Mouse (Mus musculus) neural tube, postnatal 0 days (tissue): ENCODE results near the gene Cdc42bpa. TPM values are rescaled to one million over a fixed set of nuclear protein-coding genes. Genes with fewer than 3 reads are reported as not detected.

Experiments used
- polyA plus RNA-seq: library from polyadenylated mRNA; unstranded; fragments of >200 nt; fragmentation: Nextera tagmentation; extraction: Ambion mirVana; gene quantifications from 2 replicates; pipeline ENCODE4 v1.2.1, GENCODE M21; 2015

Gene Cdc42bpa
- polyA plus RNA-seq, result 30.7 and 36.1 TPM in 2 replicates

DNA sequence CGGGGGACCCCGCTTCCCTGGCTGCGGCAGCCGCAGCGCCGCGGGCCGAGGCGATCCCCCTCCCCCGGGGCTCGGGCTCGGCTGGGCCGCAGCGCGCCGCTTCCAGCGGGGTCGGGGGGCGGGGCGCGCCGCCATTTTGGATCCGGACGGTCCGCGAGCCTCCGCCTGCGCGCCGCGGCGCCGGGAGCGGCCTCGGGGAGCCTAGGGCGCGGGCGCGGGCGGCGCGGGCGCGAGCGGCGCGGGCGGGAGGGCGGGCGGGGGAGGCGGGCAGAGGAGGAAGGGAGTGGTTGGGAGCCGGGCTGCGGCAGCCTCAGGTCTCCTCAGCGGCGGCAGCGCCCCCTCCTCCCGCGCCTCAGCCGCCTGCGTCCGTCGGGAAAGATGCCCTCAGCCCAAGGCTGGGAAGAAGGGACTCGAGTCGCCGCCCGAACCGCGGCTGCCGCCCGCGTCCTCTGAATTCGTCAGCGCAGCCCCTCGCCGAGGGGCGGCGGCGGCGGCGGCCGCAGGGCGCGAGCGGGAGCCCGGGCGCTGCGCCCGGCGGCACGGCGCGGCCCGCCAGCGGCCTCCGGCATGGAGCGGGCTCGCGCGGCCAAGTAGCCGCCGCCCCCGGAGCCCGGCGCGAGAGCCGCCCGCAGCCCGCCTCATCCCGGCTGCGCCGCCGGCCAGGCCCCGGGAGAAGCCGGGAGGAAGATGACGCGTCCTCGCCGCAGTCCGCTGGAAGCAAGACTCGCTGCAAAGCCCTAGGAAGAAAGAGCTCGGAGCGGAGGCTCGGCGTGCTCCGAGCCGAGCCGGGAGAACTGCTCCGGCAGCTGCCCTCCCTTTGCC, at the start of gene Cdc42bpa:
Gene Cdc42bpa, plus strand, starts transcription at position 752 of the 822 bp plus-strand sequence.

DNA sequence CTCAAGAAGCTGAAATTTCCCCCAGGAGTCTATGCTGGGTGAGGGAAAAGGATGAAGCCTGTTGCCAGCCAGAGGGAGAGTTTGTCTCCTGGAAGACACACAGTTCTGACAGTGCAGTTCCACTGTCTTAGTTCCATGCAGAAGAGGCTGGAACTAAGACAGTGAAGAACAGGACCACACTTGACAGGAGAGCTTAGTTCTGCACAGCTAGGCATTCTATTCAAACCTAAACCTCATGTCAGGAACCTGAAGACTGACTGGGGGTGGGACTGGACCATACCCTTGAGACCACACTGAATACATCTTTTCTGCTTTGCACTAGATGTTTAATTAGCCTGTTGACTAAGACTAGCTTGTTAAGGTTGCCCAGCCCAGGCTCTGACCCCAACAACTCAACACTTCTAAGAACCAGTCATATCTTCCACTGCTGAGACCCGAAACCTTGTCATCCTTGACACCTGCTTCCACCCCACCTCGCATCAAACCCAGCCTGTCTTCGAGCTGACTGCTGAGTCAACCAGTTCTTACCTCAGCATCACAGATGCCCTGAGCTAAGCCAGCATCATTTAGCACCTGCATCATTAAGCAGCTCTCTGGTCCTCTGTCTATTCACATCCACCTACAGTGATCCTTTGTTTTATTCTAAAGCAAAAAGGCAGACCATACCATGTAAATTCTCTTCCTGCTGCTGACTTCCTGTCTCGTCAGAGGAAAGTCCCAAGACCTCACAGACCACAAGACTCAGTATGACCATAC, 238.9 kb downstream of the Cdc42bpa start, which contains the start of gene Coq8a:
Gene Coq8a, minus strand, starts transcription at position 644 of the 756 bp plus-strand sequence.

Other genes with a start within 250 kb of the Cdc42bpa start
- gene Kif28, start 215.2 kb upstream of the Cdc42bpa start, polyA plus RNA-seq, result not detected in 2 replicates
- gene Gm10518, start 157.1 kb upstream of the Cdc42bpa start, polyA plus RNA-seq, result 0.17 TPM in 1 of 2 replicates, not detected in the other
- gene Ahctf1, start 156.8 kb upstream of the Cdc42bpa start, polyA plus RNA-seq, result 10.4 and 10.6 TPM in 2 replicates
- gene Coq8a, start 239.1 kb downstream of the Cdc42bpa start, polyA plus RNA-seq, result 8.9 and 9.2 TPM in 2 replicates